Mouse (Mus musculus) ovary, postnatal 14 days (tissue): ENCODE measurements around the gene Cldn34c3.
"Not testable (repeated sequence)": the region's sequence is repeated elsewhere in the genome, so short reads cannot be mapped to it uniquely, and the experiment has no call there.

Source experiments
- DNase-seq: peaks from one replicate; pipeline ENCODE4 v3.0.0; 2022; ENCODE audit warnings: low spot score

Cldn34c3 gene

GRCm38 (mm10) chrX:123793365-123793764, at the start of gene Cldn34c3:
TSS of gene Cldn34c3 (plus strand) at chrX:123793665.
- DNase-seq = not testable (repeated sequence)
